Mouse (Mus musculus) olfactory bulb, adult 2 months (tissue): ENCODE results near the gene Gss. TPM values are rescaled to one million over a fixed set of nuclear protein-coding genes. Genes with fewer than 3 reads are reported as not detected.

Experiments used
- H3K27ac ChIP-seq: fragments of 200-500 bp; 2 replicates; pipeline ENCODE4 v1.5.1; 2012; ENCODE audit warnings: low read depth, low read length; ENCODE audit not compliant: insufficient read depth
- H3K4me1 ChIP-seq: fragments of 200-500 bp; 2 replicates; pipeline ENCODE4 v1.6.1; 2012; ENCODE audit warnings: low read length; ENCODE audit not compliant: control insufficient read depth, insufficient read depth
- H3K4me3 ChIP-seq: fragments of 200-500 bp; 2 replicates; pipeline ENCODE4 v1.5.1; 2012; ENCODE audit warnings: mild to moderate bottlenecking, low read depth, low read length, moderate library complexity; ENCODE audit not compliant: insufficient read depth
- CTCF ChIP-seq: fragments of 200-500 bp; IDR thresholded peaks from 2 replicates; pipeline ENCODE4 v1.5.1; 2012; ENCODE audit warnings: low read depth, mild to moderate bottlenecking, low read length, moderate library complexity; ENCODE audit not compliant: insufficient read depth
- POLR2A ChIP-seq: fragments of 200-500 bp; IDR thresholded peaks from 2 replicates; pipeline ENCODE4 v1.6.1; 2012; ENCODE audit warnings: mild to moderate bottlenecking, low read depth, low read length, moderate library complexity; ENCODE audit not compliant: insufficient read depth
- WGBS: fragments of 180-500 bp; shearing (Covaris S2); methylation state at CpG from one replicate; pipeline ENCODE4 v1.1.7; 2018; 5-methylcytosine and 5-hydroxymethylcytosine counted together
- polyA plus RNA-seq: library from polyadenylated mRNA; stranded (reverse); fragments of >200 nt; gene quantifications from 2 replicates; pipeline ENCODE4 v1.2.4, GENCODE M21; 2012; ENCODE audit warnings: low replicate concordance; ENCODE audit not compliant: missing spikeins, insufficient read depth, insufficient read length

The Gss gene
- polyA plus RNA-seq, 1 experiment, result not detected

DNA sequence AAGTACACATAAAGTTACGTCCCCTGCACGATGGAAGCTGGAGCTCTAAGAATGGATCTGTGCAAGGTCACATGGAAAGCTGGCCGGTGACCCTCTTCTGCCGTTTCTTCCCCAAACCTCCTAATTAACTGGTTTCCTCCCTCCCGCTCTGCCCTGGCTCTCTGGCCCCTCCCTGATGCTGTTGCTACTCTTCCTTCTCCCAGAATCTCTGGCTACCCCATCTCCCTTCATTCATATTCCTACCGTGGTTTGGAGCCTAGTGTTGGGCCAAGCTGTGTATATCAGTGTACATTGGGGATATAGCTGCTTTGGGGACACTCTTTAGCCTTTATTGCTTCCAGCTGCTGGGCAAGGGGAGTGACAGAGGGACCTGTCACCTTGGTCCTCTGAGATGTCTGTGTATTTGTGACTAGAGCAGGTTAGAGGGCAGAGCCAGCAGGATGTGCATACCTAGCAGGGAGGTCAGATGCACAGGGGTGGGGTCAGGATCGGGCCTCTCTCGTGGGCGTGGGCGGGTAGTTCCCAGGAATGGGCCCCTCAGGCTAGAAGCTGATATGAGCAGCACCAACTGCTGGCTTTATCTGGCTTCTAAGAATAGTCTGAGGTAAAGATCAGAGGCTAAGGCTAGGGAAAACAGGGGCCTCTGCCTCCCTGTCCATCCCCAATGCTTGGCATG is 12.1 kb upstream of the Gss start:
- no peak overlapping the region for H3K4me3 ChIP-seq
- no peak overlapping the region for H3K27ac ChIP-seq
- peaks cover 9% of the 10 kb centered on the region; the same call in 1 of the 2 replicates for H3K4me1 ChIP-seq
- WGBS, result 55% methylated on average over 10 of the region's 10 CpGs
- TF ChIP-seq CTCF, result no peak
- no peak for TF ChIP-seq POLR2A

- Histone ChIP-seq H3K4me3 (no peak overlapping the region), H3K4me1 (peaks cover 9% of the 10 kb centered on the region; the same call in 1 of the 2 replicates), H3K27ac (no peak overlapping the region)
- no peak for TF ChIP-seq CTCF
- TF ChIP-seq POLR2A, result no peak
- 69% methylated on average over 3 of the region's 3 CpGs for WGBS
These were observed 11.1 kb upstream of the Gss start for GRCm38 (mm10) chr2:155603707-155604106.

- WGBS, result 88% methylated on average over 6 of the region's 6 CpGs
These were observed 2.9 kb upstream of the Gss start for GRCm38 (mm10) chr2:155595516-155595915.

GRCm38 (mm10) chr2:155592854-155593283 is 259 bp upstream of the Gss start:
- Histone ChIP-seq H3K4me3 (peak overlapping the region; percentile 63), H3K27ac (peak overlapping the region; percentile 68), H3K4me1 (0 out of 2 replicates have a peak, but pooled peaks cover 2% of the 10 kb centered on the region)
- WGBS, result under 1% methylated on average over 9 of the region's 9 CpGs
- TF ChIP-seq CTCF (no peak), POLR2A (peak; percentile 24; the same call in 1 of the 2 replicates)

More at GRCm38 (mm10) chr2:155595516-155595915, 2.9 kb upstream of the Gss start:
- H3K4me1 ChIP-seq, result 0 out of 2 replicates have a peak, but pooled peaks cover 2% of the 10 kb centered on the region
- H3K4me3 ChIP-seq, result no peak overlapping the region
- TF ChIP-seq POLR2A (no peak), CTCF (no peak)
- no peak overlapping the region for H3K27ac ChIP-seq

DNA sequence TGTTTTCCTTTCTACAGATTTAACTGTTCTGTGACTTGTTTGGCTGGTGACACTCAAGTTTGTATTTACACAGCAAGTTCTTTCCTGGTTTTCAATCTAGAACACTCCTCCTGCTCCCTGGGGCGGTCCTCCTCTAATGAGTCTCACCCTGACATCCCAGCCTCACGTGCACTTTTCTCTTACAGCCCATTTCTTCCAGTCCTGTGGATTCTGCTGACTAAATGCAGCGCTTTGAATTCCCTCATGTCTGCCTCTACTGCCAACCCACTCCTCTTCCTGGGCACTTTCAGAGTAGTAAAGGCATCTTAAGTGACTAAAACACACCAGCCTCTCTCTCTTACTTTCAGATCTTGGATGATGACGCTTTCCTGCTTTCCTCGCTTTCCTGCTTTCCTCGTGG is 934 bp downstream of the Gss start:
- Histone ChIP-seq H3K4me1 (0 out of 2 replicates have a peak, but pooled peaks cover 2% of the 10 kb centered on the region), H3K27ac (peak overlapping the region; percentile 3; the same call in 1 of the 2 replicates), H3K4me3 (peak overlapping the region; percentile 63)
- WGBS, result under 1% methylated on average over 6 of the region's 6 CpGs
- TF ChIP-seq POLR2A (no peak), CTCF (no peak)

- TF ChIP-seq POLR2A (no peak), CTCF (no peak)
- Histone ChIP-seq H3K4me1 (0 out of 2 replicates have a peak, but pooled peaks cover 2% of the 10 kb centered on the region), H3K4me3 (no peak overlapping the region), H3K27ac (no peak overlapping the region)
- WGBS, result 81% methylated on average over 2 of the region's 2 CpGs
These were observed 1.7 kb downstream of the Gss start for GRCm38 (mm10) chr2:155590876-155591275.

DNA sequence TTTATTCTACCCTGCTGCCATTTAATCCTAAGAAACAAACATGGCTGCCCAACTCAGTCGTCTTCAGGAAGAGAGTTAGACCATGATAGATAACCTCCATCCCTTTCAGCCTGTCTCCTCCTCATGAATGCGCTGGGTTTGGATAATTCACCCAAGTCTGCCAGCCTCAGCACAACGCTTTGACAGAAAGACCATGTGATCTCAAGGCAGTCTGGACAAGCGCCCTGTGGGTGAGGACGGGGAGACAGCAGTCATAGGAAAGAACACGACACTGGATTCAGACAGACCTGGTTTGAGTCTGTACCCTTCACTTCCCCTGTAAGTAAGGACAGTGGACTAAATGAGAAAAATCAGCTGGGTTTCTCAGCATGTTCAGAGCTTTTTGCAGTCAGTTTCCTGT is 3.1 kb downstream of the Gss start:
- TF ChIP-seq CTCF, result no peak
- no peak for TF ChIP-seq POLR2A
- H3K27ac ChIP-seq, result no peak overlapping the region
- H3K4me1 ChIP-seq, result 0 out of 2 replicates have a peak, but pooled peaks cover 2% of the 10 kb centered on the region
- 74% methylated on average over 6 of the region's 6 CpGs for WGBS
- H3K4me3 ChIP-seq, result no peak overlapping the region

DNA sequence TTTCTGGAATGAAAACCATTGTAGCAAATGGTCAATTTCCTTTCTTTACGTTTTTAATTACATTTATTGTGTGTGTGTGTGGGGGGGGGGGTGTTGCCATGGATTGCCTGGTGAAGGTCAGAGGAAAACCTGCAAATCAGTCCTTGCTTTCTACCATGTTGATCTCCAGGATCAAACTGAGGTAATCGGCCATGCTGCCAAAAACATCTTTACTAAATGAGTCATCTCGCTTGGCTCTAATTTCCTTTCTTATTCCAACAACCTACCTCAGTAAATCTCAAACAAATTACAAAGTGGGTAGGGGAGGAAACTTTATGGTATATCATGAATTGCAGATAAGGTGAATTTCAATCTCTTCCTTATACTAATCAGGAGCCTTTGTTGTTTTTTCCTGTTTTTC is 4.5 kb downstream of the Gss start:
- 77% methylated on average over 3 of the region's 3 CpGs for WGBS
- H3K27ac ChIP-seq, result no peak overlapping the region
- 0 out of 2 replicates have a peak, but pooled peaks cover 2% of the 10 kb centered on the region for H3K4me1 ChIP-seq
- no peak overlapping the region for H3K4me3 ChIP-seq
- TF ChIP-seq CTCF, result no peak
- no peak for TF ChIP-seq POLR2A

DNA sequence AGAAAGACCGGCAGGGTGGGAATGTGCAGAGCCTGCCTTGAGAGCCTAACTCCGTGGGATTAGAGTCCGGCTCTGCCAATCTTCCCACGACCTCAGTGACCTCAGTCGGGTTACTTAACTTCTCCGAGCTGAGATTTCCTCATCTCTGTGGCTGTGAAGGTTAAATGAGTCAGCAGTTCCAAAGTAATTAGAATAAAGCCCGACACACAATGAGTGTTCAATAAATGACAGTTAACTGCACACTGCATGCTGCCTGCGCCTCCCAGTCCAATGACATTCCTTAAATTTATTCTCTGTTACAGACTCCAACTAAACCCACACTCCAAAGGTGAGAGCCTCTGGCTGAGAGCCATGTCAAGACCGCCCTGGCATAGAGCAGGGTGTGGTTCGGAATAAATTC is 7.1 kb downstream of the Gss start:
- TF ChIP-seq POLR2A (no peak), CTCF (no peak)
- H3K27ac ChIP-seq, result no peak overlapping the region
- no peak overlapping the region for H3K4me3 ChIP-seq
- no peaks in the 10 kb centered on the region for H3K4me1 ChIP-seq
- WGBS, result 40% methylated on average over 10 of the region's 10 CpGs

DNA sequence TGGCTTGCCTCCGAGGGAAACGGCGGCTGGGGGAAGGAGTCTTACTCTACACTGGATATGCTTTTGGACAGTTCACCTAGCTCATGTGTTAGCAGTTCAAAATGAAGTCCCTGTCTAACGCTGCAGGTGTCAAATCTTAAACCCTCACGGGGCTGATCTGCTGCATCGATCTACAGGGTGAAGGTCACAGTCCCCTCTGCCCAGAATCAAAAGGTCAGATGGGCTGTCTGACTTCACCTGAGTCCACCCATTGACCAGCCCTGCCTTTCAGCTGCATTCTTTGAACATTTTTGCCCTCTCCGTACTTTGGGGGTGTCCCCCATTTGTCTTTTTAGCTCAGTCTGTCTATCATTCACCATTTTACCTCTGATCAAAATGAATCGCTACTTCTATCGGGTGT is 7.5 kb downstream of the Gss start:
- no peak for TF ChIP-seq CTCF
- no peak for TF ChIP-seq POLR2A

More for the DNA sequence above, 7.5 kb downstream of the Gss start:
- Histone ChIP-seq H3K4me3 (no peak overlapping the region), H3K4me1 (no peaks in the 10 kb centered on the region), H3K27ac (no peak overlapping the region)
- WGBS, result 79% methylated on average over 9 of the region's 9 CpGs
